Mouse (Mus musculus) testis, adult 2 months (tissue): ENCODE data around the gene Fgfbp3.

Experiments
- CTCF ChIP-seq: fragments of 200-500 bp; IDR thresholded peaks from 2 replicates; pipeline ENCODE4 v1.5.1; 2012; ENCODE audit warnings: low read depth, mild to moderate bottlenecking, inconsistent platforms, low read length, moderate library complexity; ENCODE audit not compliant: control insufficient read depth, insufficient read depth, insufficient replicate concordance
- POLR2A ChIP-seq: fragments of 200-500 bp; IDR thresholded peaks from 2 replicates; pipeline ENCODE4 v1.6.1; 2012; ENCODE audit warnings: low read depth, mild to moderate bottlenecking, inconsistent platforms, low read length, moderate library complexity; ENCODE audit not compliant: control insufficient read depth

- TF ChIP-seq CTCF, result no peak
- TF ChIP-seq POLR2A, result no peak
Observed at GRCm38 (mm10) chr19:36938008-36938407, 18.6 kb upstream of the Fgfbp3 start.
